ENCODE assay signal across 8 mouse cellular contexts in genomic region chr4:123284731-123285624, GRCm38 (mm10). TPM values are rescaled to one million over a fixed set of nuclear protein-coding genes. Genes with fewer than 3 reads are reported as not detected.
DNase-seq lines count a peak whose midpoint lies in the region; ATAC-seq and TF ChIP-seq lines count a peak whose summit lies in the region.

No protein-coding gene starts in this region.

- peaks cover 6 to 38% of the 10 kb centered on the region in 2 experiments; a peak in 3 of 4 replicates for H3K4me1 ChIP-seq in CH12.LX (ENCODE audit: control insufficient read depth in 1 of 2, insufficient read depth in 2 of 2)
- H3K4me1 ChIP-seq in embryonic facial prominence, embryonic 10.5 days = peaks cover 43% of the 10 kb centered on the region
- peaks cover 25% of the 10 kb centered on the region for H3K4me1 ChIP-seq in hindbrain, embryonic 10.5 days (replicated peaks)
- peaks cover 68% of the 10 kb centered on the region for H3K4me1 ChIP-seq in liver, embryonic 12.5 days

- peaks cover 32 to 61% of the 10 kb centered on the region in 2 experiments for H3K36me3 ChIP-seq in CH12.LX (replicated peaks in 1 of 2; ENCODE audit: control insufficient read depth in 1 of 2, insufficient read depth in 1 of 2, low read length in 1 of 2)
- peaks cover 62% of the 10 kb centered on the region for H3K36me3 ChIP-seq in embryonic facial prominence, embryonic 10.5 days (replicated peaks)
- peaks cover 61% of the 10 kb centered on the region for H3K36me3 ChIP-seq in hindbrain, embryonic 10.5 days
- H3K36me3 ChIP-seq in liver, embryonic 12.5 days = peaks cover 64% of the 10 kb centered on the region

- no peak for TF ChIP-seq EP300 in CH12.LX (IDR thresholded peaks at IDR 0.05; ENCODE audit: low read length)

- dilution Hi-C loops in CH12.LX (cut with MboI; ENCODE audit: extremely low pct_ligation_motif_present, extremely low pct_unique_long_range_greater_than_20kb, low sequenced_read_pairs) = no loop called here

- intact Hi-C loops in left cerebral cortex, postnatal 10 days (cut with DNase I) = no loop called here

- H3K27ac ChIP-seq in CH12.LX (ENCODE audit: insufficient read depth, low read depth) = no peak overlapping the region
- peak overlapping the region; percentile 55; the same call in 1 of the 2 replicates for H3K27ac ChIP-seq in embryonic facial prominence, embryonic 10.5 days (replicated peaks)
- peak overlapping the region; percentile 29; the same call in 1 of the 2 replicates for H3K27ac ChIP-seq in hindbrain, embryonic 10.5 days
- peak overlapping the region; percentile 96 for H3K27ac ChIP-seq in liver, embryonic 12.5 days

- WGBS in embryonic facial prominence, embryonic 10.5 days = 81% methylated on average over 6 of the region's 6 CpGs
- WGBS in hindbrain, embryonic 10.5 days = 86% methylated on average over 6 of the region's 6 CpGs
- WGBS in liver, embryonic 12.5 days (ENCODE audit: insufficient replicate concordance) = 30% methylated on average over 6 of the region's 6 CpGs

- ATAC-seq in liver, embryonic 12.5 days = peak; percentile 40
- ATAC-seq in inflammation-experienced regulatory T-cells, adult 6 months = no peak

- TF ChIP-seq CTCF in CH12.LX (conservative IDR thresholded peaks at IDR 0.05 in 1 of 2, IDR thresholded peaks at IDR 0.05 in 1 of 2; ENCODE audit: low read depth in 2 of 2, low read length in 2 of 2) = no peak

- H3K4me2 ChIP-seq in CH12.LX (ENCODE audit: insufficient read depth, low read depth, poor library complexity, severe bottlenecking) = peak overlapping the region; percentile 98
- H3K4me2 ChIP-seq in liver, embryonic 12.5 days = peak overlapping the region; percentile 82

- no peak for TF ChIP-seq RAD21 in CH12.LX (IDR thresholded peaks at IDR 0.05; ENCODE audit: low read depth, low read length)

- in situ Hi-C loops in CH12.LX (cut with MboI; ENCODE audit: low pct_ligation_motif_present, low pct_unique_long_range_greater_than_20kb, low sequenced_read_pairs) = loop anchor here (25.0 kb wide), 1 partner anchor 552 kb away; no protein-coding TSS in a partner anchor

- H3K9me3 ChIP-seq in CH12.LX (replicated peaks; ENCODE audit: low read length) = no peaks in the 10 kb centered on the region
- no peaks in the 10 kb centered on the region for H3K9me3 ChIP-seq in embryonic facial prominence, embryonic 10.5 days
- H3K9me3 ChIP-seq in hindbrain, embryonic 10.5 days = no peaks in the 10 kb centered on the region
- no peaks in the 10 kb centered on the region for H3K9me3 ChIP-seq in liver, embryonic 12.5 days (replicated peaks)

- no peak for DNase-seq in CH12.LX (ENCODE audit: extremely low read depth)
- no peak for DNase-seq in embryonic facial prominence, embryonic 10.5 days (ENCODE audit: low spot score)
- DNase-seq in hindbrain, embryonic 10.5 days (ENCODE audit: low spot score) = no peak
- no peak for DNase-seq in right cerebral cortex, adult 2 months (ENCODE audit: low spot score in 2 of 2)
- no peak for DNase-seq in left cerebral cortex, postnatal 10 days (ENCODE audit: extremely low spot score in 1 of 2, low spot score in 2 of 2)
- no peak for DNase-seq in lung, postnatal 36 days

- no peak for TF ChIP-seq POLR2A in CH12.LX (IDR thresholded peaks at IDR 0.05; ENCODE audit: low read depth, low read length)

- no peaks in the 10 kb centered on the region for H3K27me3 ChIP-seq in CH12.LX (replicated peaks)
- no peaks in the 10 kb centered on the region for H3K27me3 ChIP-seq in embryonic facial prominence, embryonic 10.5 days (replicated peaks; ENCODE audit: low read depth, poor library complexity, severe bottlenecking)
- H3K27me3 ChIP-seq in hindbrain, embryonic 10.5 days (ENCODE audit: insufficient read depth, poor library complexity, severe bottlenecking) = no peaks in the 10 kb centered on the region
- no peaks in the 10 kb centered on the region for H3K27me3 ChIP-seq in liver, embryonic 12.5 days (replicated peaks)

- peak overlapping the region; percentile 80 to 90 (median 86) for H3K4me3 ChIP-seq in CH12.LX (replicated peaks in 1 of 3; ENCODE audit: low read depth in 2 of 3, low read length in 2 of 3, poor library complexity in 1 of 3)
- H3K4me3 ChIP-seq in embryonic facial prominence, embryonic 10.5 days = peak overlapping the region; percentile 68
- peak overlapping the region; percentile 72 for H3K4me3 ChIP-seq in hindbrain, embryonic 10.5 days
- H3K4me3 ChIP-seq in liver, embryonic 12.5 days = peak overlapping the region; percentile 73

- H3K79me2 ChIP-seq in CH12.LX (replicated peaks; ENCODE audit: control insufficient read depth, extremely low read depth, insufficient read depth, poor library complexity, severe bottlenecking) = peaks cover 69% of the 10 kb centered on the region

- peak overlapping the region; percentile 77 for H3K9ac ChIP-seq in CH12.LX (ENCODE audit: insufficient read depth, low read depth)
- H3K9ac ChIP-seq in liver, embryonic 12.5 days = peak overlapping the region; percentile 95

TF ChIP-seq in CH12.LX, 34 proteins besides CTCF, POLR2A, EP300 and RAD21:
- TF ChIP-seq SIN3A (IDR thresholded peaks at IDR 0.05; ENCODE audit: low read length) (0 out of 2 replicates have a peak, but pooled peaks have one; percentile 23), TBP (conservative IDR thresholded peaks at IDR 0.05; ENCODE audit: low read depth, low read length) (no peak)
TF ChIP-seq in CH12.LX: peak in this region for 1.

RNA-seq across cellular contexts. Expression of gene Pabpc4, which starts 22.8 kb away (rescaled TPM):
- total RNA-seq in CH12.LX (2012; rRNA removed) = 318 and 326 TPM in 2 replicates
- 206 and 207 TPM in 2 replicates for total RNA-seq in CH12.LX (2014; rRNA removed)
- 370 and 444 TPM in 2 replicates for polyA plus RNA-seq in CH12.LX (2012; ENCODE audit: insufficient read length, low read depth)
- 54.9 and 59.4 TPM in 2 replicates for polyA plus RNA-seq in embryonic facial prominence, embryonic 10.5 days (2016; fragmentation: Nextera tagmentation; extraction: Ambion mirVana)
- 36.2 and 51.2 TPM in 2 replicates for polyA plus RNA-seq in hindbrain, embryonic 10.5 days (2016; fragmentation: Nextera tagmentation; extraction: Ambion mirVana)
- polyA plus RNA-seq in liver, embryonic 12.5 days (2016; fragmentation: Nextera tagmentation; extraction: Ambion mirVana) = 110 and 112 TPM in 2 replicates
- 10 to 100 TPM; 13.5 to 18.7 (median 14.7) TPM for polyA plus RNA-seq in inflammation-experienced regulatory T-cells, adult 6 months (2017; shearing (Covaris generic))
- total RNA-seq in left cerebral cortex, postnatal 10 days (2021) = 10 to 100 TPM; 42.4 to 47.5 TPM

RNA-seq across cellular contexts. Expression of gene Oxct2a, which starts 38.5 kb away (rescaled TPM):
- total RNA-seq in CH12.LX (2012; rRNA removed) (0.08 TPM in 2 replicates), CH12.LX (2014; rRNA removed) (not detected in 2 replicates)
- 0.18 TPM in 1 of 2 replicates, not detected in the other for polyA plus RNA-seq in CH12.LX (2012; ENCODE audit: insufficient read length, low read depth)
- polyA plus RNA-seq in embryonic facial prominence, embryonic 10.5 days (2016; fragmentation: Nextera tagmentation; extraction: Ambion mirVana) = not detected in 2 replicates
- not detected in 2 replicates for polyA plus RNA-seq in hindbrain, embryonic 10.5 days (2016; fragmentation: Nextera tagmentation; extraction: Ambion mirVana)
- polyA plus RNA-seq in liver, embryonic 12.5 days (2016; fragmentation: Nextera tagmentation; extraction: Ambion mirVana) = 0.19 TPM in 1 of 2 replicates, not detected in the other
- polyA plus RNA-seq in inflammation-experienced regulatory T-cells, adult 6 months (2017; shearing (Covaris generic)) = not detected
- total RNA-seq in left cerebral cortex, postnatal 10 days (2021) = not detected

RNA-seq across cellular contexts. Expression of gene Heyl, which starts 51.6 kb away (rescaled TPM):
- total RNA-seq in CH12.LX (2012; rRNA removed) (not detected in 2 replicates), CH12.LX (2014; rRNA removed) (not detected in 2 replicates)
- polyA plus RNA-seq in CH12.LX (2012; ENCODE audit: insufficient read length, low read depth) = not detected in 2 replicates
- 13.4 and 13.5 TPM in 2 replicates for polyA plus RNA-seq in embryonic facial prominence, embryonic 10.5 days (2016; fragmentation: Nextera tagmentation; extraction: Ambion mirVana)
- 11.5 and 21.7 TPM in 2 replicates for polyA plus RNA-seq in hindbrain, embryonic 10.5 days (2016; fragmentation: Nextera tagmentation; extraction: Ambion mirVana)
- polyA plus RNA-seq in liver, embryonic 12.5 days (2016; fragmentation: Nextera tagmentation; extraction: Ambion mirVana) = 0.83 and 1.2 TPM in 2 replicates
- polyA plus RNA-seq in inflammation-experienced regulatory T-cells, adult 6 months (2017; shearing (Covaris generic)) = under 1 TPM in 1 of 3 experiments, not detected in 2; 0.10 TPM
- 1 to 10 TPM; 6.6 to 7.2 TPM for total RNA-seq in left cerebral cortex, postnatal 10 days (2021)

RNA-seq across cellular contexts. Expression of gene Bmp8a, which starts 58.1 kb away (rescaled TPM):
- total RNA-seq in CH12.LX (2012; rRNA removed) (0.68 and 0.71 TPM in 2 replicates), CH12.LX (2014; rRNA removed) (0.26 and 0.30 TPM in 2 replicates)
- 0.76 and 0.86 TPM in 2 replicates for polyA plus RNA-seq in CH12.LX (2012; ENCODE audit: insufficient read length, low read depth)
- polyA plus RNA-seq in embryonic facial prominence, embryonic 10.5 days (2016; fragmentation: Nextera tagmentation; extraction: Ambion mirVana) = 0.14 TPM in 1 of 2 replicates, not detected in the other
- 0.08 and 0.19 TPM in 2 replicates for polyA plus RNA-seq in hindbrain, embryonic 10.5 days (2016; fragmentation: Nextera tagmentation; extraction: Ambion mirVana)
- polyA plus RNA-seq in liver, embryonic 12.5 days (2016; fragmentation: Nextera tagmentation; extraction: Ambion mirVana) = 0.31 and 0.46 TPM in 2 replicates
- polyA plus RNA-seq in inflammation-experienced regulatory T-cells, adult 6 months (2017; shearing (Covaris generic)) = not detected
- total RNA-seq in left cerebral cortex, postnatal 10 days (2021) = under 1 TPM in 1 of 2 experiments, not detected in 1; 0.13 TPM
